Mouse (Mus musculus) neural tube, postnatal 0 days (tissue): ENCODE measurements around the gene Sh2d5. TPM values are rescaled to one million over a fixed set of nuclear protein-coding genes. Genes with fewer than 3 reads are reported as not detected.

Source experiments
- polyA plus RNA-seq: library from polyadenylated mRNA; unstranded; fragments of >200 nt; fragmentation: Nextera tagmentation; extraction: Ambion mirVana; gene quantifications from 2 replicates; pipeline ENCODE4 v1.2.1, GENCODE M21; 2015

Sh2d5 gene
- polyA plus RNA-seq, result 18.2 and 19.5 TPM in 2 replicates

GRCm38 (mm10) chr4:138250088-138250960 is at the start of gene Sh2d5, which contains the start of gene Kif17:
TSS of gene Sh2d5 (plus strand) at chr4:138250403.
TSS of gene Kif17 (plus strand) at chr4:138250435.

GRCm38 (mm10) chr4:138216200-138216890 is 33.9 kb upstream of the Sh2d5 start, which contains the start of gene Hp1bp3:
TSS of gene Hp1bp3 (plus strand) at chr4:138216296.

GRCm38 (mm10) chr4:138304340-138305104 is 54.3 kb downstream of the Sh2d5 start, which contains the start of gene Ddost:
TSS of gene Ddost (plus strand) at chr4:138304730.

Other genes with a start within 250 kb of the Sh2d5 start
- gene Hp1bp3, start 34.1 kb upstream of the Sh2d5 start, polyA plus RNA-seq, result 153 and 158 TPM in 2 replicates
- gene Kif17, start within 50 bp of the Sh2d5 start, polyA plus RNA-seq, result 5.4 and 6.0 TPM in 2 replicates
- 213 and 224 TPM in 2 replicates for gene Ddost, start 54.3 kb downstream of the Sh2d5 start, polyA plus RNA-seq
- gene Pink1, start 75.9 kb downstream of the Sh2d5 start, polyA plus RNA-seq, result 138 and 152 TPM in 2 replicates
- gene Cda, start 117.6 kb downstream of the Sh2d5 start, polyA plus RNA-seq, result 21.4 and 23.0 TPM in 2 replicates
- gene Fam43b, start 146.1 kb downstream of the Sh2d5 start, polyA plus RNA-seq, result 25.5 and 26.1 TPM in 2 replicates
- gene Mul1, start 184.3 kb downstream of the Sh2d5 start, polyA plus RNA-seq, result 17.1 and 19.5 TPM in 2 replicates
- gene Camk2n1, start 203.9 kb downstream of the Sh2d5 start, polyA plus RNA-seq, result 42.8 and 44.8 TPM in 2 replicates